Mouse (Mus musculus) CH12.LX (cell line): Measurements from ENCODE around the gene Stab1. TPM values are rescaled to one million over a fixed set of nuclear protein-coding genes. Genes with fewer than 3 reads are reported as not detected.
A peak's percentile ranks its signal among the peaks of the same experiment; 100 is the strongest.

Experiments
- DNase-seq: peaks from one replicate; pipeline ENCODE4 v3.0.0-alpha.2; 2013; ENCODE audit errors: extremely low read depth
- H3K27ac ChIP-seq: 2 replicates; pipeline ENCODE4 v1.5.1; 2012; ENCODE audit warnings: low read depth, mild to moderate bottlenecking, control low read depth, moderate library complexity; ENCODE audit not compliant: insufficient read depth
- H3K27me3 ChIP-seq: replicated peaks from 2 replicates; pipeline ENCODE3; 2012; ENCODE audit warnings: inconsistent platforms
- H3K36me3 ChIP-seq, 2 experiments: replicated peaks in 1 of 2; 2 replicates each; pipeline versions ENCODE3 to v1.6.1; 2012; ENCODE audit warnings: inconsistent platforms in 1 of 2, low read length in 1 of 2, mild to moderate bottlenecking in 1 of 2, mixed read lengths in 1 of 2, moderate library complexity in 1 of 2; ENCODE audit not compliant: control insufficient read depth in 1 of 2, insufficient read depth in 1 of 2
- H3K4me1 ChIP-seq, 2 experiments: 2 replicates each; pipeline ENCODE4 v1.6.1; 2012; ENCODE audit warnings: inconsistent platforms in 1 of 2, moderate library complexity in 1 of 2; ENCODE audit not compliant: insufficient read depth in 2 of 2, control insufficient read depth in 1 of 2
- H3K4me2 ChIP-seq: 2 replicates; pipeline ENCODE4 v1.6.1; 2012; ENCODE audit warnings: low read depth, mild to moderate bottlenecking, control low read depth; ENCODE audit not compliant: poor library complexity, insufficient read depth, severe bottlenecking
- H3K4me3 ChIP-seq, 3 experiments: fragments of 150-350 bp in 1 of 3; sonication (generic) in 1 of 3; replicated peaks in 1 of 3; 2 replicates each; pipeline versions ENCODE3 to v1.5.1; 2011 to 2012; ENCODE audit warnings: low read depth in 2 of 3, low read length in 2 of 3, mild to moderate bottlenecking in 2 of 3, moderate library complexity in 2 of 3, control low read depth in 1 of 3, improper control_type of control experiment in 1 of 3, inconsistent platforms in 1 of 3, mixed read lengths in 1 of 3; ENCODE audit not compliant: poor library complexity in 1 of 3
- H3K79me2 ChIP-seq: replicated peaks from 2 replicates; pipeline ENCODE4 v1.6.1; 2012; ENCODE audit warnings: mild to moderate bottlenecking, moderate library complexity; ENCODE audit not compliant: control insufficient read depth, poor library complexity, insufficient read depth, severe bottlenecking; ENCODE audit errors: extremely low read depth
- H3K9ac ChIP-seq: 2 replicates; pipeline ENCODE4 v1.6.1; 2012; ENCODE audit warnings: low read depth, mild to moderate bottlenecking, control low read depth, moderate library complexity; ENCODE audit not compliant: insufficient read depth
- H3K9me3 ChIP-seq: replicated peaks from 2 replicates; pipeline ENCODE3; 2012; ENCODE audit warnings: low read length, inconsistent platforms, mixed read lengths
- BHLHE40 ChIP-seq: IDR thresholded peaks from 2 replicates; pipeline ENCODE4 v1.6.1; 2011; ENCODE audit warnings: mild to moderate bottlenecking, low read depth, low read length, improper control_type of control experiment
- CHD2 ChIP-seq: IDR thresholded peaks from 2 replicates; pipeline ENCODE4 v1.6.1; 2011; ENCODE audit warnings: low read length, improper control_type of control experiment
- CTCF ChIP-seq, 2 experiments: IDR thresholded peaks in 1 of 2; conservative IDR thresholded peaks in 1 of 2; 2 replicates each; pipeline ENCODE4 v1.5.1; 2011 to 2012; ENCODE audit warnings: low read depth in 2 of 2, low read length in 2 of 2, improper control_type of control experiment in 1 of 2, inconsistent platforms in 1 of 2, mild to moderate bottlenecking in 1 of 2, moderate library complexity in 1 of 2
- E2F4 ChIP-seq: IDR thresholded peaks from 2 replicates; pipeline ENCODE4 v1.6.1; 2011; ENCODE audit warnings: low read depth, low read length, improper control_type of control experiment; ENCODE audit not compliant: insufficient replicate concordance
- ELF1 ChIP-seq: IDR thresholded peaks from 2 replicates; pipeline ENCODE4 v1.6.1; 2014; ENCODE audit warnings: low read depth, mild to moderate bottlenecking, inconsistent platforms, low read length, improper control_type of control experiment
- EP300 ChIP-seq: IDR thresholded peaks from 2 replicates; pipeline ENCODE4 v1.6.1; 2011; ENCODE audit warnings: low read length, improper control_type of control experiment
- GABPA ChIP-seq: IDR thresholded peaks from 2 replicates; pipeline ENCODE4 v1.6.1; 2012; ENCODE audit warnings: low read depth, low read length, improper control_type of control experiment, inconsistent platforms; ENCODE audit not compliant: insufficient replicate concordance
- MAFK ChIP-seq: IDR thresholded peaks from 2 replicates; pipeline ENCODE4 v1.6.1; 2011; ENCODE audit warnings: low read length, improper control_type of control experiment; ENCODE audit not compliant: insufficient replicate concordance
- MAX ChIP-seq: IDR thresholded peaks from 2 replicates; pipeline ENCODE4 v1.6.1; 2011; ENCODE audit warnings: low read length, improper control_type of control experiment
- MAZ ChIP-seq: IDR thresholded peaks from 2 replicates; pipeline ENCODE4 v1.6.1; 2012; ENCODE audit warnings: low read depth, mild to moderate bottlenecking, inconsistent platforms, low read length, improper control_type of control experiment, moderate library complexity
- MEF2A ChIP-seq: IDR thresholded peaks from 2 replicates; pipeline ENCODE4 v1.6.1; 2014; ENCODE audit warnings: low read depth, mild to moderate bottlenecking, inconsistent platforms, low read length, improper control_type of control experiment, borderline replicate concordance
- MXI1 ChIP-seq: IDR thresholded peaks from 2 replicates; pipeline ENCODE4 v1.6.1; 2011; ENCODE audit warnings: mild to moderate bottlenecking, low read depth, low read length, improper control_type of control experiment
- MYC ChIP-seq: IDR thresholded peaks from 2 replicates; pipeline ENCODE4 v1.6.1; 2011; ENCODE audit warnings: low read depth, mild to moderate bottlenecking, improper control_type of control experiment, low read length
- NELFE ChIP-seq: IDR thresholded peaks from 2 replicates; pipeline ENCODE4 v1.6.1; 2011; ENCODE audit warnings: low read depth, low read length, improper control_type of control experiment
- NRF1 ChIP-seq: IDR thresholded peaks from 2 replicates; pipeline ENCODE4 v1.6.1; 2014; ENCODE audit warnings: low read depth, mild to moderate bottlenecking, inconsistent platforms, low read length, improper control_type of control experiment, moderate library complexity
- PAX5 ChIP-seq: IDR thresholded peaks from 2 replicates; pipeline ENCODE4 v1.6.1; 2012; ENCODE audit warnings: low read length, inconsistent platforms, mixed read lengths
- RCOR1 ChIP-seq: conservative IDR thresholded peaks from 2 replicates; pipeline ENCODE4 v1.6.1; 2012; ENCODE audit warnings: low read depth, mild to moderate bottlenecking, inconsistent platforms, low read length, improper control_type of control experiment
- SIN3A ChIP-seq: IDR thresholded peaks from 2 replicates; pipeline ENCODE4 v1.6.1; 2012; ENCODE audit warnings: low read length, improper control_type of control experiment, inconsistent platforms
- SMC3 ChIP-seq: IDR thresholded peaks from 2 replicates; pipeline ENCODE4 v1.6.1; 2011; ENCODE audit warnings: low read depth, low read length, improper control_type of control experiment
- TBP ChIP-seq: conservative IDR thresholded peaks from 2 replicates; pipeline ENCODE4 v1.6.1; 2011; ENCODE audit warnings: low read depth, low read length, improper control_type of control experiment
- TCF12 ChIP-seq: IDR thresholded peaks from 2 replicates; pipeline ENCODE4 v1.6.1; 2014; ENCODE audit warnings: low read depth, mild to moderate bottlenecking, inconsistent platforms, low read length, improper control_type of control experiment
- UBTF ChIP-seq: IDR thresholded peaks from 2 replicates; pipeline ENCODE4 v1.6.1; 2012; ENCODE audit warnings: low read depth, mild to moderate bottlenecking, inconsistent platforms, low read length, improper control_type of control experiment, moderate library complexity
- USF1 ChIP-seq: IDR thresholded peaks from 2 replicates; pipeline ENCODE4 v1.6.1; 2014; ENCODE audit warnings: low read depth, mild to moderate bottlenecking, inconsistent platforms, low read length, improper control_type of control experiment
- ZC3H11A ChIP-seq: IDR thresholded peaks from 2 replicates; pipeline ENCODE4 v1.6.1; 2012; ENCODE audit warnings: low read depth, mild to moderate bottlenecking, inconsistent platforms, low read length, improper control_type of control experiment
- ZKSCAN1 ChIP-seq: IDR thresholded peaks from 2 replicates; pipeline ENCODE4 v1.6.1; 2012; ENCODE audit warnings: low read depth, inconsistent platforms, low read length, improper control_type of control experiment, borderline replicate concordance
- ZMIZ1 ChIP-seq: IDR thresholded peaks from 2 replicates; pipeline ENCODE4 v1.6.1; 2012; ENCODE audit warnings: low read depth, mild to moderate bottlenecking, inconsistent platforms, low read length, improper control_type of control experiment
- ZNF384 ChIP-seq: IDR thresholded peaks from 2 replicates; pipeline ENCODE4 v1.6.1; 2012; ENCODE audit warnings: low read depth, low read length, improper control_type of control experiment, inconsistent platforms
- dilution Hi-C: fragments of 300-500 bp; cut with MboI; formaldehyde crosslinking; loops from 2 replicates; pipeline ENCODE4 v1.14.3; 2020; ENCODE audit warnings: low sequenced_read_pairs; ENCODE audit not compliant: extremely low pct_unique_long_range_greater_than_20kb, extremely low pct_ligation_motif_present
- in situ Hi-C: fragments of 300-500 bp; cut with MboI; formaldehyde crosslinking; loops from 3 replicates; pipeline ENCODE4 v1.14.3; 2019; ENCODE audit warnings: low sequenced_read_pairs, low pct_ligation_motif_present, low pct_unique_long_range_greater_than_20kb, mixed read lengths
- polyA plus RNA-seq: library from polyadenylated mRNA; unstranded; fragments of >175 nt; gene quantifications from 2 replicates; pipeline ENCODE4 v1.2.1, GENCODE M21; 2012; ENCODE audit warnings: low read depth; ENCODE audit not compliant: insufficient read length
- total RNA-seq, 2 experiments: library from RNA; depleted of rRNA; stranded (reverse); fragments of 300-350 nt in 1 of 2; fragments of >200 nt in 1 of 2; gene quantifications; 2 replicates each; pipeline ENCODE4 v1.2.3; 2012 to 2014

The Stab1 gene
- total and polyA plus RNA-seq, 3 experiments, result 3.9 to 11.2 (median 5.8) TPM

DNA sequence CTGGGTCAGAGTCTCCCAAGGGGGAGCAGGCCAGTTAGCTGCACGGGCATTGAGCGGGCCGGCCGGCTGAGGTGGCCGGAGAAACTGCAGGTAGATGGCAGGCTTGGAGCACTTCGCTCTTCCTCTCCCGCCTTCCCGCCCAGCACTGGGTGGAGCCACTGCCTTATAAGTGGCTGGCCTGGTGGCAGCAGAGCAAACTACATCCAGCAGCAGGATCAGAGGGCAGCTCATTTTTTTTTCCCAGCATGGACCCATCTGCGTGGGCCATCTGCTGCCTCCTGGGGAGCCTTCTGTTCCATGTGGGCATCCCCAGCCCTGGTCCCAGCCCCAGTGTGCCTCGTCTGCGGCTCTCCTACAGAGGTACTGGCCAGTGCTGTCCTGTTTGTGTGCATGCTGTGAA, 49.2 kb upstream of the Stab1 start, which contains the start of gene Sema3g (continued):
- TF ChIP-seq MYC, result no peak
- TF ChIP-seq E2F4, result peak; percentile 70; the same call in 1 of the 2 replicates
- 0 out of 2 replicates have a peak, but pooled peaks have one; percentile 53 for TF ChIP-seq NELFE

DNA sequence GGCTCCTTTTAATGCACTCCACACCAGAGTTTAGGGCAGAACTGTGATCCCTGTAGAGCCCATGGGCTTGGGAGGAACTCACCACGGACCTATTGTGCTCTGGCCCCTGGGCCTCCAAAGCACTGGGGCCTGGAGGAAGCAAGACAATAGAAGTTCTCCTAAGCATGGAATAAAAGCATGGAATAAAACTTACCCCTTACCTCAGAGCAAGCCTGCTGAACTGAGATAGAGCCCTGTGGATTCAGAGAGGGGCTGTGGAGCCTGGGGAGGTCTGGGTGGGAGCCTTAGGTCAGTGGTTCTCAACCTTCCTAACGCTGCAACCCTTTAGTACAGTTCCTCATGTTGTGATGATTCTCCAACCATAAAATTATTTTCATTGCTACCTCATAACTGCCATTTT, 48.4 kb upstream of the Stab1 start, which contains the start of gene Nisch:
TSS of gene Nisch (minus strand) at position 101 of the 400 bp plus-strand sequence.
- Histone ChIP-seq H3K4me1 (peaks cover 12 to 30% of the 10 kb centered on the region in 2 experiments), H3K27me3 (peaks cover 11% of the 10 kb centered on the region), H3K27ac (no peak within 1 kb of the TSS), H3K4me3 (peak within 1 kb of the TSS in 2 of 3 experiments; percentile 33 to 37), H3K4me2 (peak within 1 kb of the TSS; percentile 18; the same call in 1 of the 2 replicates), H3K9ac (peak within 1 kb of the TSS; percentile 5; the same call in 1 of the 2 replicates), H3K36me3 (peaks cover 0 to 1% of the 10 kb centered on the region in 2 experiments), H3K79me2 (no peaks in the 10 kb centered on the region), H3K9me3 (no peaks in the 10 kb centered on the region)
- no peak for DNase-seq
- in situ Hi-C loops (loop anchor here (5.0 kb wide), 1 partner anchor 35 kb away; the partner anchor contains the start of genes Bap1 and Phf7), dilution Hi-C loops (no loop called here)
- TF ChIP-seq UBTF (no peak), PAX5 (no peak), ZNF384 (no peak), RCOR1 (no peak), MXI1 (no peak), USF1 (no peak), NELFE (no peak)

DNA sequence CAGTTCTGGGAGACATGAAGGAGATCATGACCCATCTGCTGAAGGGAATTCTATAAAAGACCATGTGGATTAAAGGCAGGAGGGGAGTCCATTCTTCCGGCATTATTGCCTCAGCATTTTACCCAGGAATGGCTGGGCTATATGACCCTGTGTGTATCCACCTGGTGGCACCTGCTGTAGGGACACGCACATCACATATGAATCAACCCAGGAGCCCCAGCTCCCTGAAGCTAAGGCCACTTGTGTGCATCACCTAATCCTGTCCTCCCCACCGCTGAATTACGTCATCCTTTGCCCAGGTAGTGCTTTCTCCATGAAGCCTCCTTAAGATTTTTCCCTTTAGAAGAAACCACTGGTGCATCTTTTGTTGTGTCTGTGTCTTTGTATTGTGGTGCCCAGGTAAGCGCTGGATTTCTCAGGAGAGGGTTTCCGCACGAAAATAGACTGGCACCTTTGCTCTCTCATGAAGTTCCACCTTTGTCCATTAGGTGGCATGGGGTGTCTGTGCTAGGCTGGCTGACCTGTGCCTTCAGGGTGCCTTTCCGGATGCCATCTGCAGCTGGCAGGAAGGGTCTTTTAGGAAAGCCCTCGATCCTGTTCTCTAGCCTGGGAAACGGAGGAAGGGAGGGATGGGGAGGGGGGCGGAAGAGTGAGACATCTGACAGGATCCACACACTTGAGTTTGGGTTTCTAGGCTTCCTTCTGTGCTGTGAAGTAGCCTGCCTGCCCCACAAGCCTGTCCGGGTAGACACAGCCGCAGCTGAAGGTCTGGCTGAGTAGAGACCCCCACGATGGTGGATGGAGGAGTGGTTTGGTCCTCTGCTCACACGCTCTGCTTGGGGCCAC, 46.9 kb upstream of the Stab1 start:
- no peaks in the 10 kb centered on the region for H3K9me3 ChIP-seq
- peaks cover 11% of the 10 kb centered on the region for H3K27me3 ChIP-seq
- in situ Hi-C loops (loop anchor here (5.0 kb wide), 1 partner anchor 37 kb away; the partner anchor contains the start of genes Bap1 and Phf7), dilution Hi-C loops (no loop called here)
- H3K4me3 ChIP-seq, result peak overlapping the region in 1 of 3 experiments; percentile 23
- peaks cover 12 to 30% of the 10 kb centered on the region in 2 experiments for H3K4me1 ChIP-seq
- H3K9ac ChIP-seq, result peak overlapping the region; percentile 5; the same call in 1 of the 2 replicates
- no peaks in the 10 kb centered on the region for H3K36me3 ChIP-seq
- H3K4me2 ChIP-seq, result no peak overlapping the region
- no peak overlapping the region for H3K27ac ChIP-seq
- H3K79me2 ChIP-seq, result no peaks in the 10 kb centered on the region
- peak; percentile 79 for DNase-seq
- TF ChIP-seq SIN3A (0 out of 2 replicates have a peak, but pooled peaks have one; percentile 48), ZNF384 (0 out of 2 replicates have a peak, but pooled peaks have one; percentile 26), MEF2A (0 out of 2 replicates have a peak, but pooled peaks have one; percentile 35), TCF12 (0 out of 2 replicates have a peak, but pooled peaks have one; percentile 51), USF1 (no peak), TBP (no peak), MAZ (no peak), GABPA (no peak), CHD2 (no peak), SMC3 (peak; percentile 89), MYC (no peak; the same call in 1 of the 2 replicates), PAX5 (no peak), MAX (0 out of 2 replicates have a peak, but pooled peaks have one; percentile 20), ZC3H11A (peak; percentile 34), ELF1 (peak; percentile 71), ZMIZ1 (no peak), MAFK (no peak), UBTF (0 out of 2 replicates have a peak, but pooled peaks have one; percentile 40), BHLHE40 (peak; percentile 42), EP300 (no peak), ZKSCAN1 (no peak), NRF1 (no peak), CTCF (conservative IDR thresholded peaks at IDR 0.05 in 1 of 2, IDR thresholded peaks at IDR 0.05 in 1 of 2; ENCODE audit: low read depth in 2 of 2, low read length in 2 of 2) (peak; percentile 83 to 97)
